8 mouse cellular contexts compared by ENCODE assay signal in the genomic region with DNA sequence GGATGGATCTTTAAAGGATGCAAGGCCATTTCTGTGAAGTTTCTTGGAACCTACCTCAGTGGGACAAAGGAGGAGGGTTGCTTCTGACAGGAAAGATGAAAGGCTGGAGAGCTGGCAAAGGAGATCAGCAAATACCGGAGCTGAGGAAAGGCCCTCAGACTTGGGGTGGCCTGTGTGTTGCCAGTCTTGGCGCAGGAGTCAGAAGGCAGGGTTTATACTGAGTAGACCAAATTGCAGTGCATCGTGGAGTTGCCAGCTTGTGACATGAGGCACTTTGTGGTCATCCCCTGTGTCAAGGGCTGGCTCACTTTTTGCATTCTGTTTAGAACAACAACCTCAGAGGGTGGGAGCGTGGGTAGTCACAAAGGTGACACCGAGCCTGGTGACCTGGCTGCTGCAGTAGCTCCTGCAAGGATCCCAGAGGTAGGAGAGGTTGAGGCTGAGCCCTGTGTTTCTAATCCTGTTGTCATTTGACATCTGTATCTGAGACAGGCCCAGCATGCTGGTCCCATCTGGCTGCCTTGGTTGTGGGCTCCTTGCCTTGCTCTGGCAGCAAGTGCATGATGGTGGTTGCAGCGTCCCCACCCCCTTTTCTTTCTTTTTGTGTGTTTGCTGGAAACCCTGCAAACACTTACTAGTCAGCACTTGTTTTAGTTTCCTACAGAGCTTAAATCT. TPM values are rescaled to one million over a fixed set of nuclear protein-coding genes. Genes with fewer than 3 reads are reported as not detected.
DNase-seq lines count a peak whose midpoint lies in the region; ATAC-seq and TF ChIP-seq lines count a peak whose summit lies in the region.

No protein-coding gene starts in this region.

- H3K4me2 ChIP-seq in kidney, embryonic 16.5 days (replicated peaks; ENCODE audit: low read depth, low read length) = peak overlapping the region; percentile 73
- H3K4me2 ChIP-seq in heart, postnatal 0 days (ENCODE audit: low read depth, low read length) = peak overlapping the region; percentile 76

- no peaks in the 10 kb centered on the region for H3K36me3 ChIP-seq in kidney, embryonic 16.5 days (ENCODE audit: insufficient read depth, low read length)
- no peaks in the 10 kb centered on the region for H3K36me3 ChIP-seq in heart, postnatal 0 days (replicated peaks; ENCODE audit: control insufficient read depth, insufficient read depth, low read length)
- H3K36me3 ChIP-seq in midbrain, embryonic 10.5 days = peaks cover 41% of the 10 kb centered on the region

- H3K4me3 ChIP-seq in kidney, embryonic 16.5 days (ENCODE audit: low read length) = peak overlapping the region; percentile 77
- peak overlapping the region; percentile 68; the same call in 1 of the 2 replicates for H3K4me3 ChIP-seq in brown adipose tissue, adult 24 weeks (ENCODE audit: insufficient read depth, low read depth, low read length)
- peak overlapping the region; percentile 80 for H3K4me3 ChIP-seq in heart, postnatal 0 days (ENCODE audit: low read depth, low read length)
- peak overlapping the region; percentile 88 for H3K4me3 ChIP-seq in midbrain, embryonic 10.5 days

- no peak for TF ChIP-seq EP300 in heart, postnatal 0 days (IDR thresholded peaks at IDR 0.05; ENCODE audit: low read depth)

- peaks cover 26% of the 10 kb centered on the region for H3K4me1 ChIP-seq in kidney, embryonic 16.5 days (ENCODE audit: insufficient read depth, low read length)
- H3K4me1 ChIP-seq in brown adipose tissue, adult 24 weeks (ENCODE audit: control insufficient read depth, insufficient read depth, insufficient read length, low read length) = peaks cover 10% of the 10 kb centered on the region
- peaks cover 46% of the 10 kb centered on the region for H3K4me1 ChIP-seq in heart, postnatal 0 days (ENCODE audit: control insufficient read depth, insufficient read depth)
- H3K4me1 ChIP-seq in midbrain, embryonic 10.5 days = peaks cover 63% of the 10 kb centered on the region

- peaks cover 7% of the 10 kb centered on the region; the same call in 1 of the 2 replicates for H3K9me3 ChIP-seq in kidney, embryonic 16.5 days (ENCODE audit: low read length)
- no peaks in the 10 kb centered on the region for H3K9me3 ChIP-seq in heart, postnatal 0 days (replicated peaks; ENCODE audit: control insufficient read depth, low read length)
- H3K9me3 ChIP-seq in midbrain, embryonic 10.5 days (replicated peaks) = peaks cover 12% of the 10 kb centered on the region; the same call in 1 of the 2 replicates

- peak overlapping the region; percentile 91 for H3K9ac ChIP-seq in kidney, embryonic 16.5 days (replicated peaks; ENCODE audit: low read length)
- no peak overlapping the region; the same call in 1 of the 2 replicates for H3K9ac ChIP-seq in heart, postnatal 0 days (replicated peaks; ENCODE audit: low read depth, low read length)

- H3K27ac ChIP-seq in kidney, embryonic 16.5 days (ENCODE audit: low read length) = no peak overlapping the region
- no peak overlapping the region for H3K27ac ChIP-seq in brown adipose tissue, adult 24 weeks (replicated peaks; ENCODE audit: low read depth, low read length)
- H3K27ac ChIP-seq in heart, postnatal 0 days (ENCODE audit: low read depth) = peak overlapping the region; percentile 17; the same call in 1 of the 2 replicates
- H3K27ac ChIP-seq in midbrain, embryonic 10.5 days (replicated peaks) = peak overlapping the region; percentile 99

- no peak for TF ChIP-seq CTCF in heart, postnatal 0 days (IDR thresholded peaks at IDR 0.05; ENCODE audit: low read depth)

- H3K27me3 ChIP-seq in kidney, embryonic 16.5 days (ENCODE audit: insufficient read depth, low read length) = no peaks in the 10 kb centered on the region
- H3K27me3 ChIP-seq in heart, postnatal 0 days (ENCODE audit: control insufficient read depth, insufficient read depth, low read length) = no peaks in the 10 kb centered on the region
- H3K27me3 ChIP-seq in midbrain, embryonic 10.5 days (ENCODE audit: low read depth, poor library complexity, severe bottlenecking) = no peaks in the 10 kb centered on the region

- no peak for DNase-seq in kidney, postnatal 4 days
- DNase-seq in heart, postnatal 0 days (ENCODE audit: low spot score) = no peak
- no peak for DNase-seq in midbrain, embryonic 10.5 days (ENCODE audit: low spot score)
- no peak for DNase-seq in cerebellum, adult 18-20 months
- DNase-seq in retina, postnatal 1 day = no peak

- no peak for ATAC-seq in kidney, embryonic 16.5 days (ENCODE audit: low FRiP score, low TSS enrichment)
- no peak for ATAC-seq in heart, postnatal 0 days (ENCODE audit: insufficient read depth, low read depth)
- no peak for ATAC-seq in inflammation-experienced regulatory T-cells, adult 6 months

- WGBS in kidney, embryonic 16.5 days = 77% methylated on average over 6 of the region's 6 CpGs
- whole genome bisulfite sequencing in heart, postnatal 0 days = 66% methylated on average over 6 of the region's 6 CpGs
- WGBS in midbrain, embryonic 10.5 days = 78% methylated on average over 6 of the region's 6 CpGs

RNA-seq across cellular contexts. Expression of gene Rgs12, which starts 1.4 kb away (rescaled TPM):
- 32.4 and 34.7 TPM in 2 replicates for polyA plus RNA-seq in kidney, embryonic 16.5 days (2015; fragmentation: Nextera tagmentation; extraction: Ambion mirVana)
- 2.7 and 4.7 TPM in 2 replicates for polyA plus RNA-seq in brown adipose tissue, adult 24 weeks (2012; ENCODE audit: insufficient read depth, insufficient read length, missing spikeins)
- total RNA-seq in heart, postnatal 0 days (2014; rRNA removed; ENCODE audit: low replicate concordance) = 51.1 and 77.3 TPM in 2 replicates
- polyA plus RNA-seq in heart, postnatal 0 days (2015; fragmentation: Nextera tagmentation; extraction: Ambion mirVana) = 27.7 and 29.2 TPM in 2 replicates
- 62.9 and 74.4 TPM in 2 replicates for polyA plus RNA-seq in midbrain, embryonic 10.5 days (2016; fragmentation: Nextera tagmentation; extraction: Ambion mirVana)
- polyA plus RNA-seq in inflammation-experienced regulatory T-cells, adult 6 months (2017; shearing (Covaris generic)) = 10 to 100 TPM in 1 of 3 experiments, 1 to 10 TPM in 2; 5.4 to 10.7 (median 9.9) TPM

RNA-seq across cellular contexts. Expression of gene Msantd1, which starts 42.8 kb away (rescaled TPM):
- 0.27 and 0.95 TPM in 2 replicates for polyA plus RNA-seq in kidney, embryonic 16.5 days (2015; fragmentation: Nextera tagmentation; extraction: Ambion mirVana)
- polyA plus RNA-seq in brown adipose tissue, adult 24 weeks (2012; ENCODE audit: insufficient read depth, insufficient read length, missing spikeins) = 0.92 TPM in 1 of 2 replicates, not detected in the other
- total RNA-seq in heart, postnatal 0 days (2014; rRNA removed; ENCODE audit: low replicate concordance) = not detected in 2 replicates
- 0.23 and 0.26 TPM in 2 replicates for polyA plus RNA-seq in heart, postnatal 0 days (2015; fragmentation: Nextera tagmentation; extraction: Ambion mirVana)
- 0.47 and 0.49 TPM in 2 replicates for polyA plus RNA-seq in midbrain, embryonic 10.5 days (2016; fragmentation: Nextera tagmentation; extraction: Ambion mirVana)
- 1 to 10 TPM in 2 of 3 experiments, under 1 TPM in 1; 0.29 to 1.8 (median 1.7) TPM for polyA plus RNA-seq in inflammation-experienced regulatory T-cells, adult 6 months (2017; shearing (Covaris generic))

Comparison
In these comparisons a context has a peak if more than half of its experiments do, and no peak if none do; other contexts are left out.
1. H3K27ac ChIP-seq: peak in heart, postnatal 0 days (single experiment) and midbrain, embryonic 10.5 days (single experiment); none in kidney, embryonic 16.5 days (single experiment) and brown adipose tissue, adult 24 weeks (single experiment).
2. Peak in every context shown above with its lines, with median percentiles within 50 percentile points of each other: H3K4me3 ChIP-seq.